Mouse (Mus musculus) monocyte, adult 2 months (primary cell): ENCODE results near the gene Asic2.

Experiments
- DNase-seq, 2 experiments: peaks; one replicate each; pipeline ENCODE4 v3.0.0; 2022; ENCODE audit warnings: low spot score in 2 of 2, low read depth in 1 of 2

The Asic2 gene

DNA sequence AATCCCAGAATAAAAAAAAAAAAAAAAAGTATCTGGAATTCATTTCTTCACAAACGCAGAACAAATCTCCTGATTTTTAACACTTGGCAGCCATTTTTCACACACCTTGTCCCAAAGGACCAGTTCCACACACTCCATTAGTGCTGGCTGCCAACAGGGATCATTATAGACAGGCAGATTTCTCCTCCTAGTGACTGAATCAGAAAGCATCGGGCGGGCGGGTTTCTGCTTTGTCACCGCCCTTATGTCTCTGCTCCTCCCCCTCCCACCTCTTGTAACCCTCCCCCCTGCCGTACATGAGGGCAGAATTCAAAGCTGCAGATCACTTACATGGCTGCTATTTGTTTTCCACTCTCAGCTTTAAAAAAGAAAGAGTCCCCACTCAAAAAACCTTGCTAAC, 436.4 kb downstream of the Asic2 start:
- DNase-seq = no peak

DNA sequence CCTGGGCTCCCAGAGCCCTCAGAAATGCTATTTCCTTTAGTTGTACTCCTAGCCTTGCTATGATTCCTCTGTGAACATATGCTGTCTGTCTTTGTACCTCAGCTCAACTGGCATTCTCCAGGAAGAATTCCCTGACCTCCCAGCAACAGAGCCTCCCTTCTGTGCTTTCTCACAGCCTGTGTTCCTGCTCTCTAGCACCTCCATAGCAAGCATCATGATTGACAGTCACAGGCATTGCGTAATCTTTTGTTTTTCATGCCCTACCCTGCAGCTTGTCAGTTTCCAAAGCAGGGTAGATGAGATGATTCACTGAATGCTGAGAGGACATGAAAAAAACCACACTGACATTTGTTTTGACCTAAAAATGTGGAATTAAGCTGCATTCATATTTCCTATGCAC, 445.3 kb downstream of the Asic2 start:
- no peak for DNase-seq

DNA sequence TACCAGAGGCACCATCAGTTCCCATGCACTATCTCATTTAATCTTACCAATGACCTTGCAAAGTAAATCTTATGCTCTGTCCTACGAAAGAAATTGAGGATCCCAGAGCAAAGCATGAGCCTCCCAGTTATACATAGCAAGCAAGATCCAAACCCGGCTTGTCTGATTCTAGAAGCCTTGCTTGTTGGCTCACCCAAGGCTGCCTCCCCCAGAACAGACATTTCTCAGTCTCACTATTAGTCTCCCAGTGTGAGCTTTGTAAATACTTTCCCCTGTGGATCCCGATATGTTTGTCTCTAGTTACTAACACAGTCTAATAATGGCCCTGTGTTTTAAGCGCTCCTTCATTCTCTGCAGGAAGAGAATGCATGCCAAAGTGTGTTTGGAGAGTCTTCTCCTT, 446.4 kb downstream of the Asic2 start:
- no peak for DNase-seq

DNA sequence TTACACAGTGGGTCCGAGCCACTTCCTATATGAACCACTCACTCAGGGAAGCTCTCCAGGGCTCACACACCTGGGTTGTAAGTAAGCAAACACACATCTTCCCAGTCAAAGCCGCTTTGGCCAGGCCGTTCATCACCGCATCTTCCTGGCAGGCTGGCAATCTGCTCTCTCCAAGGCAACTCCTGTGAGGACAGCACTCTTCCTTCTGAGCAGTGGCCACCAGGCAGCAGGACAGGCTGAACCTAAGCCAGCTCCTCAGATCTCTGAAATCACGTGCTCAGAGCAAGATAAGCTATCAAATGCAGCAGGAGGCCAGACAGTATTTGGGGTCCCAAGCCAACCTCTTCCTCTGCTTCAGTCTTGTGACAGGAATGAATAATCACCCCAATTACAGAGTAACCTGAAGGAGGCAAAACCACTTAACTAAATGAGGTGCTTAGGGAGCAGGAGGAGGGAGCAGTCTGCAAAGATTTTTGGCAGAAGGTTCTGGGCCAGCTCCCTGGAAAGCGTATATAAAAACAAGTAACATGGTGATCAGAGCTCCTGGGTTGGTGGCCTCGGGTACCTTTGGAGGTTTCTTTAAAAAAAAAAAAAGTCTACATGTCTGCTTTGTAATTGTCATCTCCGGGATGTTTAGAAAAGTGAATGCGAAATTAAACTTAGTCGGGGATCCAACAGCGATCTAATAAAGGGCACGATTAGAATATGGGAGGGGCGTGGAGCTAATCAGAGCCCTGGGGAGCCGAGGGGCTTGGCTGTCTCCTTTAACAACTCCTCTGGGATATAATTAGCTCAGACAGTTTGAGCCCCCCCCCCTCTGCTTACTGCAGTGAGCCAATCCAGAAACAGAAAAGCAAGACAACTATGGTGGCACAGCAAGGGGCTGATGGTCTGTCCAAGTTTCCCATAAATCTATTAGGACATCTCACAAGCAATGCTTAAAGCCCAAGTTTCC, 450.0 kb downstream of the Asic2 start:
- DNase-seq = no peak

DNA sequence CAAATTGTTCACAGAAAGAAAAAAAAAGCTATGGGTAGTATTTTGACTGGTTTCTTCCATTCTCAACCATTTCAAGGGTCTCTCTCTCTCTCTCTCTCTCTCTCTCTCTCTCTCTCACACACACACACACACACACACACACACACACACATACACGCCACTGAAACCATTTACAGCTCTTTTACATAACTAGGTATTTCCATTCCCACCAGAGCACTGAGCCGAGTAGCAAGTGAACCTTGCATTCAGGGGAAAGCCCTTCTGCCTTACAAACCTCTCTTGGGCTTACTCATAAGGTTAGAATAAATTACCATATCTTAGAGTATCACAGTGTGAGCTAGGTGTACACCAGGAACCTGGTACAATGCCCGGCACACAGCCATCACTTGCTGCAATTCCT, 452.5 kb downstream of the Asic2 start:
- DNase-seq = no peak

DNA sequence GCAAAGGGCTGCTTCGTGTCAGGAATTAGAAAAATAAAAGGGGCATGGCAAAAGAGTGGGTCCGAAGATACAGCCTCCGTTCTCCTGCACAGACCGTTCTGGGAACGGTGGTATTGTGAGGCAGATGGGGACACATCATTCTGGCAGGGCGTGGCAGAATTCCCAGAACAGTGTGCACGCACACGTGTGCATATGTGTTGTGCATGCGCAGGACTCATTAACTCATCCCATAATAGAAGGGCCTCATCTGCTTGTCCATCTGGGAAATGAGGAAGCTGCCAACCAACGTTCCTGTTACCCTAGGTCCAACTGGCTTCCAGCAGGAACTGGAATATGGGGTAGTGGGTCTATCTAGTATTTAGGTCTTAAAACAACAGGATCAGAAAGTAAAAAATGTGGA, 455.8 kb downstream of the Asic2 start:
- no peak for DNase-seq

DNA sequence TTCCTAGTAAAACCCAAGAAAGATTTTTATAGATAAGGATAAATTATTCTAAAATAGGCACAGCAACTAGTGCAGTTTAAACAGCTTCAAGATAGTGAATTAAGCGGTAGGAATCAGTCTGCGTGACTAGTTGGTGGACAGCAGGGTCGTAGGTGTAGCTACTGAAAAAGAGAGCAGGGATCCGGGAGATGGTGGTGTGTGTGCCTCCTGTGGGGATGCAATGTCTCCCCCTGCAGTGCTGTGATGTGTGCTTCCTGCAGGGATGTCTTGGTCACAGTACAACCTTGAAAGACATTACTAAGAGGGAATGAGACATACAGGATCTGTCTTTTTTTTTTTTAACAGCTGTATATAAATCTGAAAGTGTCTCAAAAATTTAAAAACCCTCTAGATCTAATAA, 456.9 kb downstream of the Asic2 start:
- DNase-seq = no peak

DNA sequence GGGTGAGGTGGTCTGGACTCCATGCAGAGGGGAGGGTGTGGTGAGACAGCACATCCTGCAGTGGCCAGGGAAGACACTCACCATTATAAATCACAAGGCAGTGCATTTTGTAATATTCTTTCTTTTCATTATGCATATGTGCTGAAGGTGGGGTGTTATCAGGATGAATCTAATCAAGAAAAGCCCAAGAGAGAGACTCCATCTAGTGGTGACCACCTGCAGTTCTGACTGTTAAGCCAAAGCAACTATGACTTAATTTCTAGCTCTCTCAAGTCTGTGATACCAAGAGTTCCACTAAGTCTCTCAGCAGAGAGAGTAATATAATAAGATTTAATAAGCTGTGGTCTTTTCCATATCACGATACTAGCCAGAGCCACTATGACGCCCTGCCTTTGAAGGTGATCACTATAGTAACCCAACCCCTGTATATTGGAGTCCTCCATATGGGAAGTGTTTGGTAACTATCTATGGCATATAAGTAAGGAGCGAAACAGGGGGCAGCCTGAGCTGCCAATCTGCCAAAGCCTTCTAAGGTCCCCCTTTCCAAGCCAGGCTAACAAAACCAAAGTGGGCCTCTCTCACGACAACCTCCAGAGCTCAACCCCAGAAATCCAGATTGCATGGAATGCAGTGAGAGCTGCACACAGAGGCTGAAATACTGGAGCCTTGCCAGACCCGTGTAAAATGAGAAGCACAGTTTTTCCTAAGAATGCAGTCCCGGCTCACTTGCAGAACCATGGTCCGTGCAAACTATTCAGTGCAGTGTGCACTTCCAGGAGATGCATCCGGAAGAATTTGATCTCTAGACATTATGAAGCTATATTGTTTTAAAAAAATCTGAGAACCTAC, 459.6 kb downstream of the Asic2 start:
- no peak for DNase-seq

DNA sequence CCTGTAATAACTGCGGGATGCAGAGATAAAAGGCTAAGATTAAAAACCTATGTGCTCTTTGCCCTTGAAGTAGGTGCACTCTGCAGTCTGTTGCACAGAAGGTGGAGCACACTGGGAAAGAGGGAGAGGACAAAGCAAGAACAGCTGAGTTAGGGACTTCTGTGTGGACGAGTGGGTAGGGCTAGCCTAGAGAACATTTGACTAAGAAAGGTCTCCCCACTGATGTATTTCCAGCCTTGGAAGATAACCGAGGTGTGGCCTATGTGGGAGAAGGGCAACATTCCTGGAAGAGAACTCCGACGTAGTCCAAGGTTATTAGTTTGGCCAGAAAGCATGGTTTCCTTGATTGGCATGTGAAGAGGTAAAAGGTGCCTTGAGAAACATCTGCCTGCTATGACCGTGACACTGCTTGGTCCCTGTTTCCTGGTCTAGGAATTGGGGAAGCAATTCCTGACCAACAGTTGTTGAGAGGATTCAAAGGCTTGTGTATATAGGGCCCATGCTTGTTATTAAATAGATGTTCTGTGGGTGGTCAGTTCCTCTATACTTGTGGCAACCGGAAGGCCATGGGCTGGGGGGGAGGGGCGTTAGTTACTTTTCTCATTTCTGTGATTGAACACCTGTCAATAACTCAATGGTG, 463.3 kb downstream of the Asic2 start:
- no peak for DNase-seq

DNA sequence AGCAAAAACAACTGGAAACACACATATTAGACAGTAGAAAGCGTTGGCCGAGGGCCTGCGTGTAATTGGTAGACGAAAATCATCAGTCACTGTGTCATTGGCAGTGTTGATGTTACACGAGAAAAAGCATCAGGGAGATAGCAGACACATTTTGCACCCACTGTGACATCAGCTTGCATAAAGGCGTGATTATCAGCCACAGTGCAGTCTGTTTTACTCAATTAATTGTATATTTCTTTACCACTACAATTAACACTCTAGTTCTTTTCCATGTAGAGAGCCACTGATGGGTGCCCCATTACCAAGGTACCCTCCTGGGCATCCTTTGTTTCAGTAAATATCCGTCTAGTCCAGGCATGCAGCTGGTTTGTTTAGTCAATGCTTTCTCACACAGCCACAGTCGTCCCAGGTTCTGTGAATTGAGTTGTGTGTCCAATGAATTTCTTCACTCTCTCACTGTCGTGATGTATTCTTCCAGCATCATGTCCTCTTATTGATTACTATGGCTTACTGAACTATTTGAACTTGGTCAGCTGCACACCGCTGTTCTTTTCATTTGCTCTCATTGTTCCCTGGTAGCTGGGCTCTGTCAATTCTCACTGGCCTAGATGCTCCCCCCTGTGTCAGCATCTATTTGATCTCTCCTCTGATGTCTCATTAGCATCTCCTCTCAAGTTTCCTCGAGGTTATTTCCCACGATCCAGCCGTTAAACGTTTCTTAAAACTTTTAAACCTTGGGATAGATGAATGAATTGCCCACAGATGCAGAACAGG, 466.6 kb downstream of the Asic2 start:
- no peak for DNase-seq

DNA sequence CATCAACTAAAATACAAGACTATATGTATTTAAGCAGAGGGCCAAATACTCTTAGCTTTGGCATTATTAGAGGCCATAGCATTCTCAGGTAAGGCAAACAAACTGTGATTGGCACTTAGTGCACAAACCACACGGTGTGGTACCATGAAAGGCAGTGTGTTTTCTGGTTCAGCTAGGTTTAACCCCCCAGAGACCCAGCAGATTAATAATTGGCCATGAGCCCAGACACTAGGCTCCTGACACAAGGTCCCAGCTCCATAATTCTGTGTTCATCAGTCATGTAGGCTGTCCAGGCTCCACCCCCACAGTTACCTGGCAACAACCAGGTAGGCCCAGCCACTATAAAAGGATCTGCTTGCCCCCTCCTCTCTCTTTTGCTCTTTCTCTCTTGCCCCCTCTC, 469.3 kb downstream of the Asic2 start:
- DNase-seq = no peak

DNA sequence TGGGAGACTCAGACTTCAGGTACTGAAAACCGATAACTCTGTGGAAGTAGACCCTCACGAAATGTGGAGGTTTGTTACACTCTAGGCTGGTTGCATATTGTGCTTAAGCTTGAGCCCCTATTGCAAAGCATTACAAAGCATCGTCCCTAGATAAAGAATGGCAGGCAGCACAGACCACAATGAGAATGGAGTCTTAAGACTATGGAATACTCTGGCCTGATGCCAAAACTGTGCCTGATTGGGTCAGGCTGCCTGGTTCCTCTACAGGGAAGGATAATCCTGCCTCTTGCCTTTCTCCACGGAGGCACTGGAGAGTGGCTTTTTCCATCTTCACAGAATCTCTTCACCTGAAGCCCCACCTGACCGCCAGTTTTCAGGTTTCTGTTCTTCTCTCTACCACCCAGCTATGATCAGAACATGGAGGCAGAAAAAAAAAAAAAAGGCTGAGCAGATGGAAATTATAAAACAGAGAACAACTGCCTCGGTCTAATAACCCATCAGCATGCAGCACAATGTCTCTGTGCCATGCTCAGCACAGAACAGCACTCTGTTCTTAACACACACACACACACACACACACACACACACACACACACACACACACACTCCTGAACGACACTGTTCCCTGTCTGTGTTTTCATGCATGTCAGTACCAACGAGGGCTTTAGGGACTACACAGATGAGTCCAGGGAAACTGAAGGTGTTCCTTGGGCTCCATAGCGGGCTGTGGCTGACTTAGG, 470.4 kb downstream of the Asic2 start:
- no peak for DNase-seq

DNA sequence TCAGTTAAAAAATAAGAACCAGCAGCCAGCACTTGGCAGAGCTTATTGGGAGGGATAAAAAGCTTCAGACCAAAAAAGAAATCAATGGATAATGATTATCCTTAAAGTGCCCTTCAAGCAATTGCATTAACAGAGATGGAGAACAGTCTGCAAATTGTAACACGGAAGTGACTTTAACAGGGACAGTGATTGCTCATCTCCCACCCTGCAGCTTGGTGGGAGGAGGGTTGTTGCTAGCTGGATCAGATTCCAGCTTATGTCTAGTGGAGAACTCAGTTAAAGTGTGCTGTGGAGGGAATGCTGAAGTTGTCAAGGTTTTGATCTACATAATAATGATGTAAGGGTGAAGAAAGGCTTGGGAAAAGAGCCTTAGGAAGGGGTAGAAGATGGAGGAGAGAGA, 471.8 kb downstream of the Asic2 start:
- DNase-seq = no peak

DNA sequence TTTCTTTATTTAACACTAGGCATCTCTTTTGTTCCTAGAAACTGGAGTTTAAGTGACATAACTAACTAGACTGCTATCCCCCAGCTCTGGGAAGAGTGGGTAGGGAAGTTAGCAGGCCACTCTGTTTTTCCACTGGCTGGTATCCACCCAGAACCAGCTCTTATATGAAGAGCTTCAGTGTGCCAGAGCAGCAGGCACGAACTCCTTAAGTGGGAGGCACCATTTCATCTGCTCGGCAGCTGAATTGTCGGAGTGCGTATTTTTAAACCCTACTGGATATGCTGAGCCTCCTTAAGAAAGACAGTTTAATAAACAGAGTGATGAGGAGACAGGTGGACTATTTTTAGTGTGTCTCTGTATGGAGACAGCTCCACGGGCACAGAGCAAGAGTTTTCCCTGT, 475.9 kb downstream of the Asic2 start:
- no peak for DNase-seq

DNA sequence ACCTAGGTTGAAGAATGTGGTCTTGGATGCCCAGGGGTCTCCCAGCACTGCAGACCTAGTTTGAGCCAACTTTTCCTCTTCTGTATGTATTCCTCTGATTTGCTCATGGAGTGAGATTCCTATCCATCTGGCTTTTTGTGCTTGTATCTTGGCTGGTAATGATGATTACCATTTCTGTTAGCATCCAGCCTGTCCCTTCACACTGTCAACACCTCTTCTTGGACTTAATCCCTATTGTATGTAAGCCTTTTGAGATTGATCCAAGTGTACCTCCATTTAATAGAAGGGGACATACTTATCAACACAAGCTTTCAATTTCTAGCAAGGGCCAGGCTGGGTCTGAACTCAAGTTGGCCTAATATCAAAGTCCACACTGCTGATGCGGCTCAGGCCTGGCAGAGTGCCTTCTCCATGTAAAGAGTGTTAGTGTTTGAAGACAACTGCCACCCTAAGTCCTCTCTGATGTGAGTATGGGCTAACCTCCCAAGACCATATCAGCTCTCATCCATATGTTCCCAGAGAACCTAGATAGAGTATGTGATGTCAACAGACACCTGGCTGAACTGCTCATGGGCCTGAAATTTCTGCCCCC, 479.0 kb downstream of the Asic2 start:
- no peak for DNase-seq

DNA sequence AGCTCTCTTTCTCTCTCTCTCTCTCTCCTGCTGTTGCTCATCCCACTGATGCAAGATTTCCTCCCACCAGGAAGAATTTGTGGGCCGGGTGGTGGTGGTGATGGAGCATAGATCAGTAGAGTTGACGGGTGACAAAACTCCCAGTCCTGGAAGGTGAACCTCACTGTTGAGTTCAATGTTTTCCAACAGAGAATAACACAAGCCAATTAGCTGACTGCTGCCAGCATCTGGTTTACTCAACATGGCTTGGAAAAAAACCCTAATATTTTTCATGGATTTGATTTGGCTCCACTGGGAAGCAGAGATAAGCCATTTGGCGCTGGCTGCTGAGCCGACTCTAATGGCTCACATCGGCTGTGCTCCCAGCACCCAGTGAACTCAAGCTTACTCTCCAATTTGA, 479.6 kb downstream of the Asic2 start:
- DNase-seq = no peak

DNA sequence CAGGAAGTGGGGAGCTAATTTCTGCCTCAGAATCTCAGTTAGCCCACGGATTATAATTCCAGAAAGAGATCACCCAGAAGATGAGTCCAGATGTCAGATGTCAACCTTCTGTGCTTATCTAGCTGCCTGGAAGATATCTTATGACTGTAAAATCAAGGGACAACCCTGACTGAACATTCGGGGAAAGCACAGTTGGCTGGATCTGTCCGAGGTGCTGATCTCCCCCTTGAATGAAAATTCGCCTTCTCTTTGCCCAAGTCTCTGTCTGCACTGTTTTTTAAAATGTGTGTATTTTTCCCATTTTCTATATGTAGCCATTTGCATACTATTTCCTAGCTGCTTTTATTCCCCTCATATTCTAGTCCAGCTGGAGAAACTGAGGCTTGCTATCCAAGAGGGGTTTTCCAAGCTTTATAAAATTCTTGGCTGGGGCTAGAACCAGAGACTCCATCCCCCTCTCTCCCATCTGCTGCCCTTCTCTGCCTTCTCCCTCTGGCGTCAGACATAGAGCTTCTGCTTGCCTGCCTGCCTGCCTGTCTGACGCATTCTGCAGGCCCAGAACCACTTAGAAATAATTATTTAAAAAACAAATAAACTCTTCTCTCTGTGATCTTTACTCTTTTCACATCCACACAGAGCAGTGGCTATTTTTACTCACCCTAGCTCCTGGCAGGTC, 481.9 kb downstream of the Asic2 start:
- DNase-seq = no peak

DNA sequence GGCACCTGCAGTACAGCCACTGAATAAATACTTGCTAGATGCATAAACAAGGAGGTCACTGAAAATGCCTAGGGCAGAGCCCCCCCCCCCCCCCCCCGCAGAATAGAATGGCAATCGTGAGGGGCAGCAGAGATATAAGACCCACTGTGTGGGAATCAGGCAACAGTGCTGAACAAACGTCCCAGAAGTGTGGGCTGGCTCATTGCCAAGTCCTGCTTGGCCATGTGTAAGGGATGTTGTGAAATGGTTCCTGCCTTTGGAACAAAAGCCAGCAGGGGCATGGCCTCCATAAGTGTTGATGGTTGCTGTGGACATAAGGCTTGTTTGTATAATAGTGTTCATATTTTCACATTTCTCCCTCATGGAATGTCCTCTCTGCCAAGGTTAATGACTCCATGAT, 487.1 kb downstream of the Asic2 start:
- DNase-seq = no peak

DNA sequence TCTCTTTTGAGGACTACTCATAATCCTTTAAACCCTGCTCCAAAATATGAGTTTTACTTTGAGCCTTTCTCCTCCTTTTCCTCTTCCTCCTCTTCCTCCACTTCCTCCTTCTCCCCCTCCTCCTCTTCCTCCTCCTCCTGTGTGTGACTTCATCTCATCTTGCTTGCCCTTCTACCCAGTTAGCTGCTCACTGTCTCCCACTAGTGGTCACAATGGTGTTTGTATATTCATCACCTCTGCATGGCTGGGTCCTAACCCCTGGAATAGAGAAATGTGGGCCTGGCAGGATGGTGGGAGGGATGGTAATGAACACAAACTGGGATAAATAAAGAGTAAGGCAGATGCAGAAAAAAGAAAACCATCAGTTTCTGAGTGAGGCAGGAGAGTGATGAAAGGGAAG, 492.0 kb downstream of the Asic2 start:
- no peak for DNase-seq
